Mouse (Mus musculus): ENCODE measurements around the gene Shprh.
A peak's percentile ranks its signal among the peaks of the same experiment; 100 is the strongest.
"Not testable (repeated sequence)": the region's sequence is repeated elsewhere in the genome, so short reads cannot be mapped to it uniquely, and the experiment has no call there.

Shprh gene

DNA sequence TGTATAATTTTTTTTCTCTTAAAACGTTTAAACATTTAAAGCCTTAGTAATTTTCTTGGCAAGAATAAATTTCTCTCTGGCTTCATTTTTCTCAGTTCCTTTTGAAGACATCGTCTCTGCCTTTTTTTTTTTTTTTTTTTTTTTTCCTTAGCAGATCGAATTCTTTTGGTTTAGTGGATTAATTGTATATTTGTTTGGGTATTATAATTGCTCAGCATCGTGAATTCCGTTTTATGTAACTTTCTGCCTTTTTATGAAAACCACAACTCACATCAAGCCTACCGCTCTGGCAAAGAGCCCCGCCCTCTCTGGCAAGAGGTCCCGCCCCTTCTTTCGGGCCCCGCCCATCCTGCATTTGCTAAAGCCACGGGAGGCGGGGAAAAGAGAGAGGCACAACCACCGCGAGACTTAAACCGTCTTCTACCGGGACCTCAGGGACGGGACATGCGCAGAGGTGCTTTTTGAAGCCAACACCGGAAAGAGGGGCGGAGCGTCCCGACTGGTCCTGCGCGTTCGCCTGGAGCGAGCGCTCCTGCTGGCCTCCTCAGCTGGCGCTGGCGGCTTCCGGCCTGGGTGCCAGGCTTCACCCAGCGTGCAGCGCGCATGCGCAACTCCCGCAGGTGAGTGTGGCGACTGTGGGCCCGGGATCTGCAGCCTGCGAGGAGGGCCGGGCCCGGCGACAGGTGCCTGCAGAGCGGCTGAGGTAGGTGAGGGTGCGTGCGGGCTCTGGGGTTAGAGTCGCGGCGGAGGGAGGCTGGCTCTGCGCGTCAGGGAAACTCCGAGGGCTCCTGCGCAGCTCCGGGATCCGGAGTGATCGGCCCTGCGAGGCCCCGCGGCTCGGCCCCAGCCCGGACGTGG lies at the start of gene Shprh:
Gene Shprh, plus strand, starts transcription at position 544 of the 858 bp plus-strand sequence.
- peak; percentile 96 to 97 for DNase-seq (ENCODE audit: low spot score in 2 of 2)

DNA sequence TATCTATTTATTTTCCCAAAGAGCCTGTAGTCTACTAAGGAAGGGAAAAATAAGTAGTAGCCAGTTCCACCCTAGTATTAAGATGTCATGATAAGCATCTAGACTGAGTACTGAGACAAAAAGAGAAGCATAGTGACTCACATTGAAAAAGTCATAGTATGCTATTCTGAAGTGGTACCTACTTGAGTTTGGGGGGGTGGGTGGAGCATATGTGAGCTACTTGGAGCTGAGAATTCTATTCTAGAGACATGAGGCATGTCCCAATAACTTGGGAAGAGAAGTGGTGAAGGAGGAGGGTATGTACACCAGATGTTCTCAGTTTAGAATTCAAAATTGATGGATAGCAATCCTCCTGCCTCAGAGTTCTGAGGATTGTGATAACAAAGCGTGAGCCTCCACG lies 27.4 kb upstream of the Shprh start:
- no peak for DNase-seq (ENCODE audit: low spot score in 2 of 2)

DNA sequence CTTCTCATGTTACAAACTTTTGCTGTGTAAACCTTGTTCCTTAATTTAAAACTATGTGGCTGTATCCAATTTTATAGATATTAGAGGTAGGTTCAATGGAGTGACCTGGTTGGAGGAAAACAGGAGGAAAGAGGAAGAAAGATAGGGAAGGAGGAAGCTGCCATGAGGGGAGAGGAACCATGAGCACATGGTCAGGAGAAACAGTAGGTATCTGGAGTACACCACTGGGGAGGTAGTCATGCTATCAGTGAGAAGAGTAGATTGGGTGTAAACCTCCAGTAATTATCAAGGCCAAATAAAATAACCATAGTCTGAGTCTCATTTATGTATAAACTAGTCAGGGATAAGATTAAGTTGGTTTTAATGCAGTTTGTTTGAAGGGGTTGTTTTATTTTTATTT lies 3.6 kb upstream of the Shprh start:
- DNase-seq (ENCODE audit: low spot score in 2 of 2) = no peak

DNA sequence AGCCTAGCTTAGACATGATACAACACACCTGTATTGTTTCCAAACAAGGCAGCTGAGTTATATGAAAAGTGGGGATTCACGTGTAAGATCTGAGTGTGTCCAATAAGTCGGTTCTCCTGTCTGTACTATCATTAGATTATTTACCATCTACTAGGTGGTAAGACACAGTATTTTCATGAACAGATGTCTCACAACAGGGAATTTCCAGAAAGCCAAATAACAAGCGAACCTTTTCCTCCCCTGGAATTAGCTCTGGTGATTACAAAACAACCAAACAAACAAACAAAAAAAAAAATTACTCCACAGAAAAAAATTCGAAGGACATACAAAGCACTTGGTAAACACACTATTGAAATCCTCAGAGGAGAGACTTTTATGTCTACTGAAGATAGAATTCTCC lies 781 bp upstream of the Shprh start:
- no peak for DNase-seq (ENCODE audit: low spot score in 2 of 2)

DNA sequence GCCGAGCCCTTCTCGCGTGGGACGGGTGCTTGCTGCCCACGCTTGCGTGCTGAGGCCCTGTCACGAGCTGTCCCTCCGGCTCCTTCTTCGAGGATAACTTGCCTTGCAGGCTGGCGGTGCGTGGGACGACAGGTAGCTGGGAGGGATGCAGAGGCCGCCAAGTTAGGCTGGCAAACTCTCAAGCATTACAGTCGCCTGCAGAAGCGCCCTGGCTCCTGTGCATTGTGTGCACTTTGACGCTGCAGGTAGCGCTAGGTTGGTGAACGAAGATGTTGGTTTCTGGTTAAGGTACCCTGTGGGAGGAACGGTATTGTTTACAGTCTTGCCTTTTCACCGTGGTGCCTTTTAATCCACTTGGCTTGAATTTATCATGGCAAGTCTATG lies 507 bp downstream of the Shprh start:
- DNase-seq (ENCODE audit: low spot score in 2 of 2) = no peak

DNA sequence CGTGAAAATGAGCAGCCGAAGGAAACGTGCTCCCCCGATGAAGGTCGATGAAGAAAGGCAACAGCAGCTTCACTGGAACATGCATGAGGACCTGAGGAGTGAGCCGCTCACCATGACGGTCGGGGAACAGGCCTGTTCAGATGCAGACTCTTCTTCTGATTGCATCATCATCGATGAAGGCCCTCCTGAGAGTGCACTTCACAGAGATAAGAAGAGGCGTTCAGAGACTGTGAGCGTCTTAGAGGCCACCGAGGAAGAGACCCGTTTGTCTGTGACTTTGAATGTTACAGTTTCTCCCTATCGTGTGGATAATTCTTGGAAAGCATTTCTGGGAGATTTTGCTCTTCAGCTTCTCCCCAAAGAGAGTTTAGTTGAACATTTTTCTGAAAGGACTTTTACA lies 2.4 kb downstream of the Shprh start:
- DNase-seq (ENCODE audit: low spot score in 2 of 2) = no peak

DNA sequence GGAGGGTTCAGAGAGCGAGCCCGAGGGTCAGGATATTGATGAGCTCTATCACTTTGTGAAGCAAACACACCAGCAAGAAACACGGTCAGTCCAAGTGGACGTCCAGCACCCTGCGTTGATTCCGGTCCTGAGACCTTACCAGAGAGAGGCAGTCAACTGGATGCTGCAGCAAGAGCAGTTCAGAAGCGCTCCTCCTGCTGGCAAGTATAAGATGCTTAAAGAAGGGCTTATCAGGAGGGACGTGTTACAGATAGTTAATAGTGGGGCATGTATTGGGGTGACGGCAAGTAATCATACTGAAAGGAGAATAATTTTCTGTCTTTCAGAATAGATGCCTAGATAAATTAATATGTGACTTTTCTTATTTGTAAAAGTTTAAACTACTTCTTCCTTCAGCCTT lies 7.8 kb downstream of the Shprh start:
- no peak for DNase-seq (ENCODE audit: low spot score in 2 of 2)

DNA sequence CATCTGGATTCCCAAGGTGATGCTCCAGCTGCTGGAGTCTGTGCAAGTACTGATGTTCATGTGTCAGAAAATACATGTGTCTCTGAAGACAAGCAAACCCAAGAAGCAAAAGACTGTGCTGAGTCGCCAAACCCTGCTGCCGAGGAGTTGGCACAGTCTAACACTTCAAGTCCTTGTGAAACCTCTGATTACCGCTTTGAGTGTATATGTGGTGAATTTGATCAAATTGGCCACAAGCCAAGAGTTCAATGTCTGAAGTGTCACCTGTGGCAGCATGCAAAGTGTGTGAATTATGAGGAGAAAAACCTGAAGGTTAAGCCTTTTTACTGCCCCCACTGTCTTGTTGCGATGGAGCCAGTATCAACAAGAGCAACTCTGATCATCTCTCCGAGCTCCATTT lies 15.3 kb downstream of the Shprh start:
- no peak for DNase-seq (ENCODE audit: low spot score in 2 of 2)

DNA sequence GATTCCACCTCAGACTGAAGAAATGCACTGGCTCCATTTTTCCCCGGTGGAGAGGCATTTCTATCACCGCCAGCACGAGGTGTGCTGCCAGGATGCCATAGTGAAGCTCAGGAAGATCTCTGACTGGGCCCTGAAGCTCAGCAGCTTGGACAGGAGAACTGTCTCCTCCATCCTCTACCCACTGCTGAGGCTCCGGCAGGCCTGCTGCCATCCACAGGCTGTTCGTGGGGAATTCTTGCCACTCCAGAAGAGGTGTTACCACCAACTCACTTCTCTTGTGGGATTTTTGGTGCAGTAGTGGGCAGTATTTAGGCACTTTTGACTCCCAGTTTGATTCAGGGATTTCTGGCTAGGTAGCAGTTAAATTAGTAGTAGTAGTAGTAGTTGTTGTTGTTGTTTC lies 21.0 kb downstream of the Shprh start:
- no peak for DNase-seq (ENCODE audit: low spot score in 2 of 2)

DNA sequence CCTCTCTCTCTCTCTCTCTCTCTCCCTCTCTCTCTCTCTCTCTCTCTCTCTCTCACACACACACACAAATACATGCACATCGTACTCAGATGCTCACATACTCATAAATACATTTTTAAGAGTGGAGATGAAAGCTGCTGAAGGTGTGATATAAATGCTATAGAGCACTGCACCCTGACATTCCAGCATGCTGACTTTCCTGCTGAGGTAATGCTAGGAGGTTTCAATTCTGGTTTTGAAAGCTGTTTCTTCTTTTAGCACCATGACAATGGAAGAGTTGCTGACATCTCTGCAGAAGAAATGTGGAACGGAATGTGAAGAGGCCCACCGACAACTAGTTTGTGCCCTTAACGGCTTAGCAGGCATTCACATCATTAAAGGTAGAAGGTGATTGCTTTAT lies 22.4 kb downstream of the Shprh start:
- DNase-seq (ENCODE audit: low spot score in 2 of 2) = no peak

DNA sequence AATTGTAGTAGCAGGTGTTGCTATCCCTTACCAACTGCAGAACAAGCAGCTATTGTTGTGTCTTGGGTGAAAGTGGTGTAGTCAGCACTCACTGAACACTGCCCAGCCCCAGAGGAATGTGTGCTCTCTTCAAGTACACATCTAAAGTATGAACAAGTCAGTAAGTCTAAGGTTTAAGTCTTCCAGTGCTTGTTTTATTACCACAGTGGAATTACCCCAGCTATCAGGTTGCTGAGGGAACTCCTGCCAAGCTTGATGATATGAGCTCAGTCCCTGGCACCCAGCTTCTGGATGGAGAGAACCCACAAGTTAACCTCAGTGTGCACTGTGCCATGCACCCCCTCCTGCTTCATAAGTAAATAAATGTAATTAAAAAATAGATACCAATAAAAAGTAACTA lies 23.3 kb downstream of the Shprh start:
- no peak for DNase-seq (ENCODE audit: low spot score in 2 of 2)

DNA sequence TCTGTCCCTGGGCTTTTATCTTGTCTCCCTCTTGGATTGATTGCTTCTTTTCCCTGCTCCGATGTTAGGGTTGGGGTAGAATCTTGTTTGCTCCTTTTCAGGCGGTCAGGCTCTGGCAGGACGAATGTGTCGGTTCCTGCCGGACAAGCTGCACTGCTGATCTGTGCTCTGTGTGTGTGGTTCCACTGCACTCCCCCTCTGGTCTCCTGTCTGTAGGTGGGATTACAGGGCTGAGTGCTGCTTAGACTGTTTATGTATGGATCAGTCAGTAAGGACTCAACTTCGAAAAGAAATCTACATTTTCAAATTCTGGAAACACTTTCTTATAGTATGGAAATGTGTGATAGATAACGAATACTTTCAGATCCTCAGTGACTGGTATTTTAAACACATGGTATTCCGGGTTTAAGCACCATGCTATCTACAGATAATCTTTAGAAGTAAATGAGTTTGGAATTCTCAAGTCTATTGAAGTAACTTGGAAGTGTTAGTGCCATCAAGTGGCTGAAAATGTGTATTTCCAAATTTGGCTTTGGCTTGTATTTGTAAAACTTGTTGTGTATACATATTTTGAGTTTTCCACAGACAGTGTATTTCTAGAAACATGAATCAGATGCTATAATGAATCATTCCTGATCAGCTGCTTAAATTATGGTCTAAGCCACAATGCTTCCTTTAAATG lies 26.7 kb downstream of the Shprh start:
- no peak for DNase-seq (ENCODE audit: low spot score in 2 of 2)

DNA sequence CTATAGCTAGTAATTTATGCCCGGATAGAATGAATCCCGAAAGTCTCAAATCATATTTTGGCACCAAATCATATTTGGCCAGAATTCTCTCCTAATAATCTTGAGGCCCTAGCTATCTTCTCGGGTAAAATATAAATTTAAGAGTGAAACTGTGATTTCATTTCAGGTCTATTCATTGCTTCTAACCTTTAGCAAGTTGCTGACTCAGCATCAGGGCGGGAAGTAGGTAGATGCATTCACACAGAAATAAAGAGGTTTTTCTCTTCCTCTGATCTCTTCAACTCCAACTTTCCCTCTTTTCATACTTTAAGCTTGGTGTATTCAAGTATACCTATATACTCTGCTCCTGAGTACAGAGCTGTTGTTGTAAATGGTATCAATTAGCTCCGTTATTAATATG lies 30.9 kb downstream of the Shprh start:
- no peak for DNase-seq (ENCODE audit: low spot score in 2 of 2)

DNA sequence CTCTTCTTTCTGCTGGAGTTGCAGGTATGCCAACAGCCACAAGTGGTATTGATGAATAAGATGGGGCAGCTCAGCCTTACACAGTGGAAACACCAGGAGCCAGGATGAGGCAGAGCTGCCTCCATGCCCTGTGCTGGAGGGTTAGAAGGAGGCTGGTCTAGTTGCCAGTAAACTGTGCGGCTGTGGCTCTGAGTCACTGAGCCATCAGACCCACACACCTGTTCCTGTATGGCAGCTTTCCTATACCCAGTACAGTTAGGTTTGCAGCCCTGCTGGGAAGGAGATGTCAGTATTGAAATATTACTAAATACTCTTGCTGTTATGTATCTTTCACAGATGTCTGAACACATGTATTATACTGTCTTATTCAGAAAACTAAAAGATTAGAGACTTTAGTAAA lies 48.1 kb downstream of the Shprh start:
- DNase-seq (ENCODE audit: low spot score in 2 of 2) = no peak

DNA sequence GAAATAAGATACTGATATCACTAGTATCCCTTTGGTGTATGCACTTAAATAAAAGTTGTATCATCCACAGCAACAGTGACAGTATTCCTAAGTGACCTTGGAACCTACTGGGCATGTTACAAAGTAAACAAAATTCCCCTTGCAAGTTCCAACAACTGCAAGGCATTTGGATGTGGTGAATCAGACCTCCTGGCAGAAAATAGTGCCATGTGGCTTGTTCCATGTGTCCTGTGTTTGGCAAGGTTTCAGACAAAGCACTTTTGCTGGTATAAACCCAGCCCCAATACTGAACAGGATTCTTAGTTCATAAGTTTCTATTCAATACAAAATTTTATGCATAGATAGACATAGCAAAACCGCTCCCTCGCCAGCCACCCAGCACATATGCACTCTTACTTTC lies 49.1 kb downstream of the Shprh start:
- no peak for DNase-seq (ENCODE audit: low spot score in 2 of 2)

DNA sequence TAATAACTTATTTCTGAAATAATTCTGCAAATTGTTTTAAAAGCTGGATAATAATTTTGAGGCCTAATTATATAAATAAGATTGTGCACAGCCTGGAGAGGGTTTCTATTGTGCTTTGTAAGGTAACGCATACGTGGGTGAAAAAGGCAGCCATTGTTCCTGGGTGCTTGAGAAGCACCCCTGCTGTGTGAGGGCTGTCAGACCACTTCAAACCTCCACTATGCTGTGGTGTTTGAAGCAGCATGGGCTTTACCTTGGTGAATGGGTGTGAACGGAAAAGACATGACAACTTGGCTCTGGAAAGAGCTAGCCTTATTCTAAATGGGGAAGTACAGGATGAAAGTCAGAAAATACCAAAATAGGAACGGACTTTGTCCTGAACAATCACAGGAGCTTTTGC lies 50.8 kb downstream of the Shprh start:
- DNase-seq (ENCODE audit: low spot score in 2 of 2) = no peak

DNA sequence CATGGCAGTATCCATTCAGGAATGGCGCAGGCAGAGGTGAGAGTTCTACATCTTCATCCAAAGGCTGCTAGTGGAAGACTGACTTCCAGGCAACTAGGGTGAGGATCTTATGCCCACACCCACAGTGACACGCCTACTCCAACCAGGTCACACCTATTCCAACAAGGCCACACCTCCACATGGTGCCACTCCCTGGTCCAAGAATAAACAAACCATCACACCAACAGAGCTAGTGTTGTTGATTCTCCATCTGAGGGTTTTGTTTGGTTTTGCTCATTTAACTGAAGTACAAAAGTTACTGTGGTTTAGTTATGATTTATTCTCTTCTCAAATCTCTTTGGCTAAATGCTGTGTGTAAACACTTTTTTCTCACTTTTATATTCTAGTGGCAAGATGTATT lies 56.7 kb downstream of the Shprh start:
- not testable (repeated sequence) for DNase-seq (ENCODE audit: low spot score in 2 of 2)

DNA sequence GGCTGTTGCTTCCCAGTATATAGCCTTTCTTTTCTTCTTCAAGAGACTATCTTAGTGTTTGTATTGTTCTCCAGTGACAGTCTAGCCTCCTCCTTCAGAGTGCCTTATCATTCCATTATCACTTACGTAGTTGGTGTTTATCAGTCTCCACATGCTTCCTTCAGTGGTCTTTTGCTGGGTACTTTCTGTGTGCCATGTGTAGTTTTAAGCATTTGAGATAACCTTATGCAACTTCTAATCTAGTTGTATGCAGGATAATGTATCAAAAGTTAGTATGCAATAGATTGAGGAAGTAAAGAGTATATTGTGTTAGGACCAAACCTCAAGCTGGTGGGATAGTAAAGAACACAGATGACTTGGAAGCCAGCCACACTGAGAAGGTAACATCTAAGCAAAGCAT lies 59.4 kb downstream of the Shprh start:
- no peak for DNase-seq (ENCODE audit: low spot score in 2 of 2)

DNA sequence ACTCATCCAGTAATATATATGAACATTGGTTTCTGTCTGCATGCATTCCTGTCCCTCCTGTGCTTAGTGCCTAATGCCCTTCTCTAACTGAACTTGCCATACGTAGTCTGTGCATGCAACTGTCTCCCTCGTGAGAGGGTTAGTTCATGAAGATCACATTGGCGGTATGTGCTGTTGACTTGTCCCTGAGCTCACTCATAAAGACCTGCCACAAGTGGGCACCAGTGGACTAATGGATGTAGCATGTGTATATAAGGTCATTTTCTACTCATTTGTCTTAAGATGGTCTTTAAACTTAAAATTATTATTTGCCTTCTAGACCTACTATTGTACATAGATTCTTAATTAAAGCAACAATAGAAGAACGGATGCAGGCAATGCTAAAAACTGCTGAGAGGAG lies 62.8 kb downstream of the Shprh start:
- no peak for DNase-seq (ENCODE audit: low spot score in 2 of 2)

DNA sequence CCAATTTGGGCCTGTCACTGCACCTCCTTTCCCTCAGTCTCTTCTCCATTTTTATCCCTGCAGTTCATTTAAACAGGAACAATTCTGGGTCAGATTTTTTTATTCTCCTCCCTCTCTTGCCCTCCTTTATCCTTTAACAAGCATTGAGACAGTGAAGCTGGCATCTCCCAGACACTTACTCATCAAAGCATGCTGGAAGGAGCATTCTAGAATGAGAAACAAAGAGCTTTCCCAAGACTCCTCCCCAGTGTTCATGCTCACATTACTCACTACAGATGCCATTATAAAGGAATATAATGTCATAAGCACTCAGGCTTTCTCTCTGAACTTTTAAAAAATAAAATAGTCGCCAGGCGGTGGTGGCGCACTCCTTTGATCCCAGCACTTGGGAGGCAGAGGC lies 77.2 kb downstream of the Shprh start:
- no peak for DNase-seq (ENCODE audit: low spot score in 2 of 2)

DNA sequence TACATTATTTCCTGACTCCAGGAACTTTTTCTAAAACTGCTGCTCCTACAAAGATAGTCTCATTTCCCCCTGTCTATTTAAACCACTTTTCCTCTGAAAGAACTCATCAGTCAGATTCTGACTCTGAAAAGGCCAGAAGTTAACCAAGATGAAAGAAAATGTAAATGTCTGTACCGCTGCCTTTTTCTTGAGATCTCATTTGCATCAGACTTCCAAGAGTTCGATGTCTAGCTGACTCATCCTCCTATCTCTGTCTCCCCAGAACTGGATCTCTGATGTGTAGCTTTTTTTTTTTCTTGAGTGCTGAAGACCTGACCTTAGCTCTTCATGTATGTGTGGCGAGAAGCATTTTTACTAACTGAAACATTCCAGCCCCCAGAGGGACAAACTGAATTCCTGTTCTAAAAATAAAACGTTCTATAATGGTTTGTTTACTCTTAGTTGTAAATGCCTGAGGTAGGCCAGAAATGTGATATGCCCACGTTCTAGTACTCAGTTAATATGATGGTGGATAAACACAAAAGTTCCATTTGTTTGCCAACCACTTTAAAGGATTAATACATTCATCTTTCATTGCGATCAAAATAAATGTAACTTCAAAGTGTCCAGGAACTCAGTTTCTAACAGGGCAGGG lies 80.4 kb downstream of the Shprh start:
- DNase-seq (ENCODE audit: low spot score in 2 of 2) = no peak

DNA sequence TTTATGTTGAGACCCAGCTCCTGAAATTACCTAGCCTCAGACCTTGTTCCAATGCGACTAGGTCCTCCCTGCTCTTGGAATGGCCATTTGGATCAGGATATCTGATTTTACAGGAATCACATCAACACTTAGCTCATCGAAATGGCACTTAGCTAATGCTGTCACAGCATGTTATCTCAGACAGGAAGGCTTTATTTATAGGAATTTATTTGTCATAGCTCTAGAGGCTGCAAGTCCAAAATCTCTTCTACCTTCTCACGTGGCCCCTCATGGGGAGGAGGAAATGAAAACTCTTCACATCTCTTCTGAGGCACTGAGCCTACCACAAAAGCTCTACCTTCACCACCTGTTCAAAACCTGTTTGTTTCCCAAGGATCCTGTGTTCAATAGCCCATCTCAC lies 84.0 kb downstream of the Shprh start:
- DNase-seq (ENCODE audit: low spot score in 2 of 2) = no peak

DNA sequence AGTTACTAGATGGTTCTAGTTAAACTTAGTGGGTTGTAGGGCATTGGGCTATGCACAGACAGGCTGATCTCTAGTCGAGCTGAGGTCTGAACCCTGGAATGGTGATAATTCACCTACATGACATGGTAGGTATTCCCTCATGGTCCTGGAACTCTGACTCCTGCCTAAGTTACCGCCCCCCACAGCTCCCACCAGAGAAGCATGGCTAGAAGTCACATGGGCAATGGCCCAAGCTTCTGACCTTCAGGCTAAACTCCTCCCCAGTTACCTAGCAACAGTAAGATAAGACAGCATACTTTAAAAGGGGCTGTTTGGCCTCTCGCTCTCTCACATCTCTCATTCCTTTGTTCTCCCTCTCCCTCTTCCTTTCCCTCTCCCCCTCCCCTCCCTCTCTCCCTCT lies 93.8 kb downstream of the Shprh start:
- DNase-seq (ENCODE audit: low spot score in 2 of 2) = not testable (repeated sequence)

All from frontal cortex, postnatal 14 days (tissue).